Mouse (Mus musculus): ENCODE data around the gene Galnt16. TPM values are rescaled to one million over a fixed set of nuclear protein-coding genes. Genes with fewer than 3 reads are reported as not detected.

Galnt16 gene
- not detected for total RNA-seq (2023)

GRCm38 (mm10) chr12:80517977-80518376 is at the start of gene Galnt16:
Gene Galnt16 (plus strand): TSS chr12:80518277.

GRCm38 (mm10) chr12:80643693-80644505 is 125.8 kb downstream of the Galnt16 start, which contains the start of the genes Slc39a9 and Erh:
Gene Slc39a9 (plus strand): TSS chr12:80643883.
Gene Erh (minus strand): TSS chr12:80644341.

Other genes with a start within 250 kb of the Galnt16 start
- 10 to 100 TPM; 21.1 to 29.2 TPM for gene Dcaf5, start 81.7 kb upstream of the Galnt16 start, total RNA-seq (2023)
- 10 to 100 TPM; 12.1 to 12.3 TPM for gene Exd2, start 55.2 kb upstream of the Galnt16 start, total RNA-seq (2023)
- gene Slc39a9, start 125.6 kb downstream of the Galnt16 start, total RNA-seq (2023) = 10 to 100 TPM; 19.3 to 20.9 TPM
- 10 to 100 TPM; 32.9 to 33.2 TPM for gene Erh, start 126.1 kb downstream of the Galnt16 start, total RNA-seq (2023)
- gene Plekhd1, start 174.3 kb downstream of the Galnt16 start, total RNA-seq (2023) = under 1 TPM in 1 of 2 experiments, not detected in 1; 0.13 TPM
- gene Ccdc177, start 242.4 kb downstream of the Galnt16 start, total RNA-seq (2023) = not detected

Data from neutrophil, adult 83 days (primary cell).